Mouse (Mus musculus) hindbrain, embryonic 10.5 days (tissue): Measurements from ENCODE around the gene Hagh. TPM values are rescaled to one million over a fixed set of nuclear protein-coding genes. Genes with fewer than 3 reads are reported as not detected.

Experiments
- DNase-seq: peaks from one replicate; pipeline ENCODE4 v3.0.0-alpha.2; 2017; ENCODE audit warnings: low spot score
- H3K27ac ChIP-seq: fragments of 300-500 bp; sonication (generic); 2 replicates; pipeline ENCODE4 v1.5.1; 2016; ENCODE audit warnings: mild to moderate bottlenecking, moderate library complexity
- H3K27me3 ChIP-seq: fragments of 300-500 bp; sonication (generic); 2 replicates; pipeline ENCODE4 v1.6.1; 2016; ENCODE audit warnings: mild to moderate bottlenecking; ENCODE audit not compliant: poor library complexity, insufficient read depth, severe bottlenecking
- H3K36me3 ChIP-seq: fragments of 300-500 bp; sonication (generic); 2 replicates; pipeline ENCODE4 v1.6.1; 2016; ENCODE audit warnings: mild to moderate bottlenecking, moderate library complexity
- H3K4me1 ChIP-seq: fragments of 300-500 bp; sonication (generic); replicated peaks from 2 replicates; pipeline ENCODE4 v1.6.1; 2016; ENCODE audit warnings: mild to moderate bottlenecking
- H3K4me3 ChIP-seq: fragments of 300-500 bp; sonication (generic); 2 replicates; pipeline ENCODE4 v1.5.1; 2016; ENCODE audit warnings: mild to moderate bottlenecking, moderate library complexity
- H3K9me3 ChIP-seq: fragments of 300-500 bp; sonication (generic); 2 replicates; pipeline ENCODE4 v1.6.1; 2016; ENCODE audit warnings: mild to moderate bottlenecking, moderate library complexity
- whole genome bisulfite sequencing: fragments of 180-500 bp; shearing (Covaris S2); methylation state at CpG from one replicate; pipeline ENCODE4 v1.1.7; 2016; 5-methylcytosine and 5-hydroxymethylcytosine counted together
- polyA plus RNA-seq: library from polyadenylated mRNA; unstranded; fragments of >200 nt; fragmentation: Nextera tagmentation; extraction: Ambion mirVana; gene quantifications from 2 replicates; pipeline ENCODE4 v1.2.1, GENCODE M21; 2016

Gene Hagh
- polyA plus RNA-seq, 1 experiment from 2014 or later: 34.3 TPM

- Histone ChIP-seq H3K9me3 (no peaks in the 10 kb centered on the region), H3K4me3 (peak overlapping the region; percentile 27), H3K27me3 (no peaks in the 10 kb centered on the region), H3K36me3 (peaks cover 63% of the 10 kb centered on the region), H3K4me1 (peaks cover 47% of the 10 kb centered on the region), H3K27ac (no peak overlapping the region)
- WGBS: 89% methylated on average over 12 of the region's 12 CpGs
- DNase-seq: no peak
Measured at GRCm38 (mm10) chr17:24892785-24893184, 52.8 kb downstream of the Hagh start.

GRCm38 (mm10) chr17:24893276-24893675 lies 53.3 kb downstream of the Hagh start:
- no peak overlapping the region for H3K27ac ChIP-seq
- no peak for DNase-seq
- H3K27me3 ChIP-seq: no peaks in the 10 kb centered on the region
- WGBS: 99% methylated on average over 2 of the region's 2 CpGs
- peaks cover 68% of the 10 kb centered on the region for H3K36me3 ChIP-seq
- H3K9me3 ChIP-seq: no peaks in the 10 kb centered on the region
- H3K4me1 ChIP-seq: peaks cover 48% of the 10 kb centered on the region
- H3K4me3 ChIP-seq: peak overlapping the region; percentile 94; the same call in 1 of the 2 replicates

GRCm38 (mm10) chr17:24894061-24894994 lies 54.4 kb downstream of the Hagh start:
- H3K4me3 ChIP-seq: peak overlapping the region; percentile 94
- no peaks in the 10 kb centered on the region for H3K9me3 ChIP-seq
- 10% methylated on average over 31 of the region's 31 CpGs for WGBS
- H3K27ac ChIP-seq: peak overlapping the region; percentile 93
- peaks cover 70% of the 10 kb centered on the region for H3K36me3 ChIP-seq
- H3K4me1 ChIP-seq: peaks cover 52% of the 10 kb centered on the region
- DNase-seq: no peak
- H3K27me3 ChIP-seq: no peaks in the 10 kb centered on the region

- Histone ChIP-seq H3K36me3 (peaks cover 70% of the 10 kb centered on the region), H3K27me3 (no peaks in the 10 kb centered on the region), H3K4me3 (peak within 1 kb of the TSS; percentile 94), H3K4me1 (peaks cover 52% of the 10 kb centered on the region), H3K9me3 (no peaks in the 10 kb centered on the region), H3K27ac (peak within 1 kb of the TSS; percentile 93)
- under 1% methylated on average over 62 of the region's 62 CpGs for WGBS
- DNase-seq: peak; percentile 90
Measured at GRCm38 (mm10) chr17:24894995-24895547, 55.1 kb downstream of the Hagh start, which contains the start of the genes Eme2 and Mrps34. Gene Eme2, minus strand, starts transcription at chr17:24895087. Gene Mrps34, plus strand, starts transcription at chr17:24895116.

- no peak for DNase-seq
- Histone ChIP-seq H3K27me3 (no peaks in the 10 kb centered on the region), H3K9me3 (no peaks in the 10 kb centered on the region), H3K36me3 (peaks cover 70% of the 10 kb centered on the region), H3K27ac (peak overlapping the region; percentile 93), H3K4me1 (peaks cover 52% of the 10 kb centered on the region), H3K4me3 (peak overlapping the region; percentile 94)
- 14% methylated on average over 23 of the region's 23 CpGs for WGBS
Measured at GRCm38 (mm10) chr17:24895571-24896240, 55.8 kb downstream of the Hagh start.

GRCm38 (mm10) chr17:24896241-24896992 lies 56.5 kb downstream of the Hagh start, which contains the start of gene Nme3:
Gene Nme3, plus strand, starts transcription at chr17:24896500.
- under 1% methylated on average over 50 of the region's 50 CpGs for WGBS
- H3K27ac ChIP-seq: peak within 1 kb of the TSS; percentile 93
- DNase-seq: peak; percentile 78
- no peaks in the 10 kb centered on the region for H3K27me3 ChIP-seq
- H3K4me1 ChIP-seq: peaks cover 52% of the 10 kb centered on the region
- peak within 1 kb of the TSS; percentile 94 for H3K4me3 ChIP-seq
- H3K9me3 ChIP-seq: no peaks in the 10 kb centered on the region
- H3K36me3 ChIP-seq: peaks cover 70% of the 10 kb centered on the region

GRCm38 (mm10) chr17:24896993-24897269 lies 57.0 kb downstream of the Hagh start:
- Histone ChIP-seq H3K27ac (peak overlapping the region; percentile 93), H3K4me1 (peaks cover 52% of the 10 kb centered on the region), H3K9me3 (no peaks in the 10 kb centered on the region), H3K27me3 (no peaks in the 10 kb centered on the region), H3K4me3 (peak overlapping the region; percentile 94), H3K36me3 (peaks cover 70% of the 10 kb centered on the region)
- DNase-seq: no peak
- WGBS: 39% methylated on average over 11 of the region's 11 CpGs

- Histone ChIP-seq H3K27ac (no peak overlapping the region), H3K27me3 (no peaks in the 10 kb centered on the region), H3K4me3 (peak overlapping the region; percentile 94), H3K4me1 (peaks cover 52% of the 10 kb centered on the region), H3K36me3 (peaks cover 70% of the 10 kb centered on the region), H3K9me3 (no peaks in the 10 kb centered on the region)
- 88% methylated on average over 4 of the region's 4 CpGs for WGBS
- DNase-seq: no peak
Measured at GRCm38 (mm10) chr17:24897600-24897999, 57.7 kb downstream of the Hagh start.

- Histone ChIP-seq H3K9me3 (no peaks in the 10 kb centered on the region), H3K4me3 (peak overlapping the region; percentile 94), H3K36me3 (peaks cover 70% of the 10 kb centered on the region), H3K27ac (no peak overlapping the region), H3K27me3 (no peaks in the 10 kb centered on the region), H3K4me1 (peaks cover 50% of the 10 kb centered on the region)
- WGBS: 76% methylated on average over 4 of the region's 4 CpGs
- DNase-seq: no peak
Measured at GRCm38 (mm10) chr17:24898041-24898854, 58.3 kb downstream of the Hagh start.

- DNase-seq: no peak
- peaks cover 41% of the 10 kb centered on the region for H3K4me1 ChIP-seq
- 90% methylated on average over 5 of the region's 5 CpGs for WGBS
- no peak overlapping the region for H3K27ac ChIP-seq
- no peaks in the 10 kb centered on the region for H3K9me3 ChIP-seq
- peaks cover 76% of the 10 kb centered on the region for H3K36me3 ChIP-seq
- no peaks in the 10 kb centered on the region for H3K27me3 ChIP-seq
- H3K4me3 ChIP-seq: peak overlapping the region; percentile 18; the same call in 1 of the 2 replicates
Measured at GRCm38 (mm10) chr17:24899153-24899552, 59.2 kb downstream of the Hagh start.

- H3K36me3 ChIP-seq: peaks cover 84% of the 10 kb centered on the region
- DNase-seq: no peak
- WGBS: 95% methylated on average over 6 of the region's 6 CpGs
Measured at GRCm38 (mm10) chr17:24900014-24900413, 60.1 kb downstream of the Hagh start.

More at GRCm38 (mm10) chr17:24900014-24900413, 60.1 kb downstream of the Hagh start:
- Histone ChIP-seq H3K4me3 (no peak overlapping the region), H3K4me1 (peaks cover 35% of the 10 kb centered on the region), H3K27me3 (no peaks in the 10 kb centered on the region), H3K27ac (no peak overlapping the region), H3K9me3 (no peaks in the 10 kb centered on the region)
